Mouse (Mus musculus): ENCODE results near the gene Actn3.

DNA sequence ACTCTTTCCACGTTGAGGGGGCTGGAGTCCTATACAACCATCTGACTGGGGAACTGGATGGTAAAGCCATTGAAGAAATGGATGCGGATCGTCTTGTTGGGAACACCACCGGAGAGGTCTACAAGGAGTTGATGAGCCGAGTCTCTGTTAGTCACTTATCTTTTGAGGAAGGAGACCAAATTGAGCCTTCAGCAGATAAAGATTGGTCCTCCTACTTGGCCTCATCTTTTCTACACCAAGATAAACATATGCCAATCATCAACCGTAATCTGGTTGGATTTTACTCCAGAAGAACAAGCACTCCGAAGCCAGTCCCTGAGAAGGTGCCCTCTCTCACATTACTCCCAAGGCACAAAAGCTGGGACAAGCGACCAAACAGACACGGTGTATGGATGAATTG, 36.9 kb downstream of the Actn3 start:
- TF ChIP-seq CTCF (conservative IDR thresholded peaks at IDR 0.05; ENCODE audit: insufficient read depth, insufficient read length, low read depth, low read length) (no peak), POLR2A (IDR thresholded peaks at IDR 0.05; ENCODE audit: low read depth, low read length) (no peak)

Data from kidney, adult 2 months (tissue).